Mouse (Mus musculus) CH12.LX (cell line): ENCODE measurements around the gene Catip. TPM values are rescaled to one million over a fixed set of nuclear protein-coding genes. Genes with fewer than 3 reads are reported as not detected.

Experiments used
- DNase-seq: peaks from one replicate; pipeline ENCODE4 v3.0.0-alpha.2; 2013; ENCODE audit errors: extremely low read depth
- H3K27ac ChIP-seq: 2 replicates; pipeline ENCODE4 v1.5.1; 2012; ENCODE audit warnings: low read depth, mild to moderate bottlenecking, control low read depth, moderate library complexity; ENCODE audit not compliant: insufficient read depth
- H3K27me3 ChIP-seq: replicated peaks from 2 replicates; pipeline ENCODE3; 2012; ENCODE audit warnings: inconsistent platforms
- H3K36me3 ChIP-seq, 2 experiments: replicated peaks in 1 of 2; 2 replicates each; pipeline versions ENCODE3 to v1.6.1; 2012; ENCODE audit warnings: inconsistent platforms in 1 of 2, low read length in 1 of 2, mild to moderate bottlenecking in 1 of 2, mixed read lengths in 1 of 2, moderate library complexity in 1 of 2; ENCODE audit not compliant: control insufficient read depth in 1 of 2, insufficient read depth in 1 of 2
- H3K4me1 ChIP-seq, 2 experiments: 2 replicates each; pipeline ENCODE4 v1.6.1; 2012; ENCODE audit warnings: inconsistent platforms in 1 of 2, moderate library complexity in 1 of 2; ENCODE audit not compliant: insufficient read depth in 2 of 2, control insufficient read depth in 1 of 2
- H3K4me2 ChIP-seq: 2 replicates; pipeline ENCODE4 v1.6.1; 2012; ENCODE audit warnings: low read depth, mild to moderate bottlenecking, control low read depth; ENCODE audit not compliant: poor library complexity, insufficient read depth, severe bottlenecking
- H3K4me3 ChIP-seq, 3 experiments: fragments of 150-350 bp in 1 of 3; sonication (generic) in 1 of 3; replicated peaks in 1 of 3; 2 replicates each; pipeline versions ENCODE3 to v1.5.1; 2011 to 2012; ENCODE audit warnings: low read depth in 2 of 3, low read length in 2 of 3, mild to moderate bottlenecking in 2 of 3, moderate library complexity in 2 of 3, control low read depth in 1 of 3, improper control_type of control experiment in 1 of 3, inconsistent platforms in 1 of 3, mixed read lengths in 1 of 3; ENCODE audit not compliant: poor library complexity in 1 of 3
- H3K79me2 ChIP-seq: replicated peaks from 2 replicates; pipeline ENCODE4 v1.6.1; 2012; ENCODE audit warnings: mild to moderate bottlenecking, moderate library complexity; ENCODE audit not compliant: control insufficient read depth, poor library complexity, insufficient read depth, severe bottlenecking; ENCODE audit errors: extremely low read depth
- H3K9ac ChIP-seq: 2 replicates; pipeline ENCODE4 v1.6.1; 2012; ENCODE audit warnings: low read depth, mild to moderate bottlenecking, control low read depth, moderate library complexity; ENCODE audit not compliant: insufficient read depth
- H3K9me3 ChIP-seq: replicated peaks from 2 replicates; pipeline ENCODE3; 2012; ENCODE audit warnings: low read length, inconsistent platforms, mixed read lengths
- CHD2 ChIP-seq: IDR thresholded peaks from 2 replicates; pipeline ENCODE4 v1.6.1; 2011; ENCODE audit warnings: low read length, improper control_type of control experiment
- CTCF ChIP-seq, 2 experiments: IDR thresholded peaks in 1 of 2; conservative IDR thresholded peaks in 1 of 2; 2 replicates each; pipeline ENCODE4 v1.5.1; 2011 to 2012; ENCODE audit warnings: low read depth in 2 of 2, low read length in 2 of 2, improper control_type of control experiment in 1 of 2, inconsistent platforms in 1 of 2, mild to moderate bottlenecking in 1 of 2, moderate library complexity in 1 of 2
- E2F4 ChIP-seq: IDR thresholded peaks from 2 replicates; pipeline ENCODE4 v1.6.1; 2011; ENCODE audit warnings: low read depth, low read length, improper control_type of control experiment; ENCODE audit not compliant: insufficient replicate concordance
- ELF1 ChIP-seq: IDR thresholded peaks from 2 replicates; pipeline ENCODE4 v1.6.1; 2014; ENCODE audit warnings: low read depth, mild to moderate bottlenecking, inconsistent platforms, low read length, improper control_type of control experiment
- EP300 ChIP-seq: IDR thresholded peaks from 2 replicates; pipeline ENCODE4 v1.6.1; 2011; ENCODE audit warnings: low read length, improper control_type of control experiment
- GABPA ChIP-seq: IDR thresholded peaks from 2 replicates; pipeline ENCODE4 v1.6.1; 2012; ENCODE audit warnings: low read depth, low read length, improper control_type of control experiment, inconsistent platforms; ENCODE audit not compliant: insufficient replicate concordance
- HCFC1 ChIP-seq: IDR thresholded peaks from 2 replicates; pipeline ENCODE4 v1.6.1; 2012; ENCODE audit warnings: low read depth, mild to moderate bottlenecking, inconsistent platforms, low read length, improper control_type of control experiment
- IRF4 ChIP-seq: IDR thresholded peaks from 2 replicates; pipeline ENCODE4 v1.6.1; 2014; ENCODE audit warnings: low read depth, mild to moderate bottlenecking, inconsistent platforms, low read length, improper control_type of control experiment
- JUN ChIP-seq: IDR thresholded peaks from 2 replicates; pipeline ENCODE4 v1.6.1; 2011; ENCODE audit warnings: low read depth, mild to moderate bottlenecking, low read length, improper control_type of control experiment, moderate library complexity; ENCODE audit not compliant: insufficient read depth
- MAFK ChIP-seq: IDR thresholded peaks from 2 replicates; pipeline ENCODE4 v1.6.1; 2011; ENCODE audit warnings: low read length, improper control_type of control experiment; ENCODE audit not compliant: insufficient replicate concordance
- MYC ChIP-seq: IDR thresholded peaks from 2 replicates; pipeline ENCODE4 v1.6.1; 2011; ENCODE audit warnings: low read depth, mild to moderate bottlenecking, improper control_type of control experiment, low read length
- NELFE ChIP-seq: IDR thresholded peaks from 2 replicates; pipeline ENCODE4 v1.6.1; 2011; ENCODE audit warnings: low read depth, low read length, improper control_type of control experiment
- NRF1 ChIP-seq: IDR thresholded peaks from 2 replicates; pipeline ENCODE4 v1.6.1; 2014; ENCODE audit warnings: low read depth, mild to moderate bottlenecking, inconsistent platforms, low read length, improper control_type of control experiment, moderate library complexity
- PAX5 ChIP-seq: IDR thresholded peaks from 2 replicates; pipeline ENCODE4 v1.6.1; 2012; ENCODE audit warnings: low read length, inconsistent platforms, mixed read lengths
- POLR2AphosphoS2 ChIP-seq: IDR thresholded peaks from 2 replicates; pipeline ENCODE4 v1.6.1; 2011; ENCODE audit warnings: low read depth, low read length, improper control_type of control experiment
- RCOR1 ChIP-seq: conservative IDR thresholded peaks from 2 replicates; pipeline ENCODE4 v1.6.1; 2012; ENCODE audit warnings: low read depth, mild to moderate bottlenecking, inconsistent platforms, low read length, improper control_type of control experiment
- SMC3 ChIP-seq: IDR thresholded peaks from 2 replicates; pipeline ENCODE4 v1.6.1; 2011; ENCODE audit warnings: low read depth, low read length, improper control_type of control experiment
- UBTF ChIP-seq: IDR thresholded peaks from 2 replicates; pipeline ENCODE4 v1.6.1; 2012; ENCODE audit warnings: low read depth, mild to moderate bottlenecking, inconsistent platforms, low read length, improper control_type of control experiment, moderate library complexity
- ZC3H11A ChIP-seq: IDR thresholded peaks from 2 replicates; pipeline ENCODE4 v1.6.1; 2012; ENCODE audit warnings: low read depth, mild to moderate bottlenecking, inconsistent platforms, low read length, improper control_type of control experiment
- ZKSCAN1 ChIP-seq: IDR thresholded peaks from 2 replicates; pipeline ENCODE4 v1.6.1; 2012; ENCODE audit warnings: low read depth, inconsistent platforms, low read length, improper control_type of control experiment, borderline replicate concordance
- dilution Hi-C: fragments of 300-500 bp; cut with MboI; formaldehyde crosslinking; loops from 2 replicates; pipeline ENCODE4 v1.14.3; 2020; ENCODE audit warnings: low sequenced_read_pairs; ENCODE audit not compliant: extremely low pct_unique_long_range_greater_than_20kb, extremely low pct_ligation_motif_present
- in situ Hi-C: fragments of 300-500 bp; cut with MboI; formaldehyde crosslinking; loops from 3 replicates; pipeline ENCODE4 v1.14.3; 2019; ENCODE audit warnings: low sequenced_read_pairs, low pct_ligation_motif_present, low pct_unique_long_range_greater_than_20kb, mixed read lengths
- polyA plus RNA-seq: library from polyadenylated mRNA; unstranded; fragments of >175 nt; gene quantifications from 2 replicates; pipeline ENCODE4 v1.2.1, GENCODE M21; 2012; ENCODE audit warnings: low read depth; ENCODE audit not compliant: insufficient read length
- total RNA-seq, 2 experiments: library from RNA; depleted of rRNA; stranded (reverse); fragments of 300-350 nt in 1 of 2; fragments of >200 nt in 1 of 2; gene quantifications; 2 replicates each; pipeline ENCODE4 v1.2.3; 2012 to 2014

The Catip gene
- total and polyA plus RNA-seq, 3 experiments, result 0.11 to 2.6 (median 0.30) TPM

DNA sequence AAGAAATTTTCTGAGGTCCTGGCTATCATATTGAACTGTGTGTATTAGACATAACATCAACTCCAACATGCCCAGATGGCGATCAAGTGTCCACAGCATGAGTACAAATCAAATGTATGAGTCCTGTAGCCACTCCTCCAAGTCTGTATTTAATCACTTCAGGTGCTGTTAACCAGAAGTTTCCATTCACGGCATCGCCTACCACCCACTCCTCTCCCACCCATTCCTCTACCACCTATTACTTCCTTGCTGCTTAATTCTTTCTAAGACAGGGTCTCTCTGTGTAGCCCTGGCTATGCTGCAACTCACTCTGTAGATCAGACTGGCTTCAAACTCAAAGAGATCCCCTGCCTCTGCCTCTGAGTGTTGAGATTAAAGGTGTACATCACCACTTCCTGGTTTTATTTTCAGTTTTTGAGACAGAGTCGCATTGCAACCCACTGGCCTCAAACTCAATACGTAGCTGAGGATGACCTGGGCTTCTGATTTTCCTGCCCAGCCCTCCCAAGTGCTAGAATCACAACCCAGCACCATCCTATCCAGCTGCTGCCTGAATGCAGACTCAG is 1.9 kb upstream of the Catip start:
- Histone ChIP-seq H3K36me3 (peaks cover 13 to 18% of the 10 kb centered on the region in 2 experiments), H3K27me3 (no peaks in the 10 kb centered on the region), H3K9ac (peak overlapping the region; percentile 29), H3K9me3 (no peaks in the 10 kb centered on the region), H3K4me1 (peaks cover 32 to 75% of the 10 kb centered on the region in 2 experiments), H3K79me2 (no peaks in the 10 kb centered on the region), H3K4me2 (peak overlapping the region; percentile 42; the same call in 1 of the 2 replicates), H3K27ac (peak overlapping the region; percentile 72), H3K4me3 (no peak overlapping the region)
- dilution Hi-C loops (no loop called here), in situ Hi-C loops (loop anchor here (5.0 kb wide), 1 partner anchor 53 kb away; the partner anchor contains the start of gene Tmbim1)
- DNase-seq, result no peak
- TF ChIP-seq EP300 (0 out of 2 replicates have a peak, but pooled peaks have one; percentile 24), UBTF (no peak), MYC (no peak), HCFC1 (no peak), JUN (no peak), MAFK (no peak), IRF4 (no peak), PAX5 (no peak), SMC3 (no peak), GABPA (no peak), E2F4 (no peak), CHD2 (0 out of 2 replicates have a peak, but pooled peaks have one; percentile 2), POLR2AphosphoS2 (no peak), RCOR1 (no peak), NRF1 (no peak), ZKSCAN1 (no peak), ELF1 (peak; percentile 75), NELFE (no peak), ZC3H11A (no peak), CTCF (conservative IDR thresholded peaks at IDR 0.05 in 1 of 2, IDR thresholded peaks at IDR 0.05 in 1 of 2; ENCODE audit: low read depth in 2 of 2, low read length in 2 of 2) (no peak)
